Mouse (Mus musculus) kidney, adult 2 months (tissue): Measurements from ENCODE around the gene Ehd3.

Experiments used
- CTCF ChIP-seq: fragments of 200-500 bp; conservative IDR thresholded peaks from 2 replicates; pipeline ENCODE4 v1.5.1; 2011; ENCODE audit warnings: low read depth, mild to moderate bottlenecking, control low read depth, low read length, moderate library complexity, mixed read lengths; ENCODE audit not compliant: insufficient read depth, insufficient read length
- POLR2A ChIP-seq: fragments of 200-500 bp; IDR thresholded peaks from one replicate; pipeline ENCODE4 v1.6.1; 2011; ENCODE audit warnings: low read depth, low read length, control low read depth

- TF ChIP-seq POLR2A: no peak
- no peak for TF ChIP-seq CTCF
Observed at GRCm38 (mm10) chr17:73807211-73807610, 3.3 kb downstream of the Ehd3 start.
